25 mouse cellular contexts compared by ENCODE assay signal in genomic region chr3:39925436-39925835, GRCm38 (mm10).
"Had no signal": no experiment of that assay in that cellular context is flagged by ENCODE, and none has a peak within 500 bp of the region (broad histone marks: within the 10 kb centered on the region; RNA-seq: fewer than 3 reads in every experiment).

No protein-coding gene starts in this region.

- H3K9me3 ChIP-seq: heart, embryonic 15.5 days; hindbrain, embryonic 13.5 days; hindbrain, embryonic 15.5 days; kidney, embryonic 15.5 days; limb, embryonic 13.5 days; limb, embryonic 15.5 days had no signal

- H3K27ac ChIP-seq: heart, adult 2 months; heart, embryonic 13.5 days; heart, embryonic 15.5 days; hindbrain, embryonic 13.5 days; hindbrain, embryonic 15.5 days; hindbrain, postnatal 0 days; kidney, embryonic 15.5 days; kidney, postnatal 0 days; limb, embryonic 13.5 days; limb, embryonic 15.5 days had no signal

- H3K4me3 ChIP-seq: heart, adult 2 months; heart, embryonic 13.5 days; heart, embryonic 15.5 days; hindbrain, embryonic 13.5 days; hindbrain, embryonic 15.5 days; kidney, embryonic 15.5 days; limb, embryonic 13.5 days; limb, embryonic 15.5 days had no signal

- H3K4me2 ChIP-seq: heart, embryonic 11.5 days; heart, embryonic 13.5 days; heart, embryonic 15.5 days; hindbrain, embryonic 13.5 days; hindbrain, embryonic 15.5 days; kidney, embryonic 15.5 days; limb, embryonic 13.5 days; limb, embryonic 15.5 days had no signal

- H3K36me3 ChIP-seq: heart, embryonic 13.5 days; heart, embryonic 15.5 days; hindbrain, embryonic 13.5 days; hindbrain, embryonic 15.5 days; kidney, embryonic 15.5 days; limb, embryonic 13.5 days; limb, embryonic 15.5 days had no signal

- H3K4me1 ChIP-seq: heart, embryonic 13.5 days; heart, embryonic 15.5 days; hindbrain, embryonic 13.5 days; hindbrain, embryonic 15.5 days; kidney, embryonic 15.5 days; limb, embryonic 15.5 days had no signal

- H3K9ac ChIP-seq: forebrain, postnatal 0 days; heart, embryonic 13.5 days; heart, embryonic 15.5 days; hindbrain, embryonic 13.5 days; hindbrain, embryonic 15.5 days; kidney, embryonic 15.5 days; limb, embryonic 13.5 days; limb, embryonic 15.5 days had no signal

- H3K27me3 ChIP-seq: heart, embryonic 13.5 days; heart, embryonic 15.5 days; hindbrain, embryonic 13.5 days; hindbrain, embryonic 15.5 days; kidney, embryonic 15.5 days; limb, embryonic 13.5 days; limb, embryonic 15.5 days had no signal

- ATAC-seq: forebrain, postnatal 0 days; hindbrain, postnatal 0 days; intestine, embryonic 16.5 days had no signal

- DNase-seq: forebrain, postnatal 0 days; gastrocnemius, postnatal 14 days; gastrocnemius, postnatal 36 days; heart, adult 2 months; heart, postnatal 14 days; heart, postnatal 36 days; kidney, adult 11 months; kidney, adult 2 months; kidney, adult 9 months; kidney, postnatal 14 days; kidney, postnatal 36 days; layer of hippocampus, adult 9-11 months; layer of hippocampus, postnatal 36 days; left cerebral cortex, postnatal 4 days had no signal
